Mouse (Mus musculus) liver, embryonic 18 days (tissue): Measurements from ENCODE around the gene Nop2. TPM values are rescaled to one million over a fixed set of nuclear protein-coding genes. Genes with fewer than 3 reads are reported as not detected.

Experiments
- polyA plus RNA-seq: library from polyadenylated mRNA; depleted of rRNA; stranded (reverse); fragments of >200 nt; gene quantifications from 2 replicates; pipeline ENCODE4 v1.2.3, GENCODE M21; 2012; rRNA removed

Gene Nop2
- polyA plus RNA-seq, result 16.0 and 17.2 TPM in 2 replicates

GRCm38 (mm10) chr6:125131302-125132156 lies at the start of gene Nop2:
Gene Nop2, plus strand, starts transcription at chr6:125131909.

GRCm38 (mm10) chr6:125095391-125096278 lies 36.1 kb upstream of the Nop2 start, which contains the start of gene Chd4:
Gene Chd4, plus strand, starts transcription at chr6:125095981.

GRCm38 (mm10) chr6:125145001-125145400 lies 13.3 kb downstream of the Nop2 start, which contains the start of gene Iffo1:
Gene Iffo1, plus strand, starts transcription at chr6:125145241.

GRCm38 (mm10) chr6:125166051-125166751 lies 34.5 kb downstream of the Nop2 start, which contains the start of gene Gapdh:
Gene Gapdh, minus strand, starts transcription at chr6:125166467.

GRCm38 (mm10) chr6:125191332-125192015 lies 59.8 kb downstream of the Nop2 start, which contains the start of the genes Ncapd2 and Mrpl51:
Gene Ncapd2, minus strand, starts transcription at chr6:125191701.
Gene Mrpl51, plus strand, starts transcription at chr6:125191801.

Other genes starting within 250 kb of the Nop2 start
- 0.17 and 0.19 TPM in 2 replicates for gene Cd4, start 243.7 kb upstream of the Nop2 start, polyA plus RNA-seq
- gene Lag3, start 220.2 kb upstream of the Nop2 start, polyA plus RNA-seq, result 0.14 and 0.20 TPM in 2 replicates
- gene Ptms, start 211.8 kb upstream of the Nop2 start, polyA plus RNA-seq, result 162 TPM in 2 replicates
- gene Mlf2, start 200.5 kb upstream of the Nop2 start, polyA plus RNA-seq, result 101 and 113 TPM in 2 replicates
- 58.9 and 63.0 TPM in 2 replicates for gene Cops7a, start 166.4 kb upstream of the Nop2 start, polyA plus RNA-seq
- gene Pianp, start 135.2 kb upstream of the Nop2 start, polyA plus RNA-seq, result 0.04 and 0.06 TPM in 2 replicates
- gene Zfp384, start 122.8 kb upstream of the Nop2 start, polyA plus RNA-seq, result 18.4 and 20.2 TPM in 2 replicates
- gene Ing4, start 92.1 kb upstream of the Nop2 start, polyA plus RNA-seq, result 22.3 and 26.4 TPM in 2 replicates
- 3.3 and 4.0 TPM in 2 replicates for gene Acrbp, start 82.2 kb upstream of the Nop2 start, polyA plus RNA-seq
- gene Lpar5, start 64.0 kb upstream of the Nop2 start, polyA plus RNA-seq, result 1.1 and 1.4 TPM in 2 replicates
- 17.0 and 20.2 TPM in 2 replicates for gene Chd4, start 35.9 kb upstream of the Nop2 start, polyA plus RNA-seq
- 5.6 and 7.2 TPM in 2 replicates for gene Iffo1, start 13.3 kb downstream of the Nop2 start, polyA plus RNA-seq
- 2,795 and 3,480 TPM in 2 replicates for gene Gapdh, start 34.6 kb downstream of the Nop2 start, polyA plus RNA-seq
- gene Ncapd2, start 59.8 kb downstream of the Nop2 start, polyA plus RNA-seq, result 60.5 and 72.0 TPM in 2 replicates
- 51.4 and 53.4 TPM in 2 replicates for gene Mrpl51, start 59.9 kb downstream of the Nop2 start, polyA plus RNA-seq
- gene Vamp1, start 83.6 kb downstream of the Nop2 start, polyA plus RNA-seq, result 5.1 and 6.2 TPM in 2 replicates
- gene Tapbpl, start 100.0 kb downstream of the Nop2 start, polyA plus RNA-seq, result 15.6 and 17.1 TPM in 2 replicates
- gene Cd27, start 105.1 kb downstream of the Nop2 start, polyA plus RNA-seq, result 0.64 and 0.66 TPM in 2 replicates
- not detected in 2 replicates for gene Tuba3a, start 154.1 kb downstream of the Nop2 start, polyA plus RNA-seq
- 17.3 and 17.8 TPM in 2 replicates for gene Ltbr, start 182.0 kb downstream of the Nop2 start, polyA plus RNA-seq
- 1.0 and 1.1 TPM in 2 replicates for gene Scnn1a, start 188.8 kb downstream of the Nop2 start, polyA plus RNA-seq
- 35.6 and 36.2 TPM in 2 replicates for gene Tnfrsf1a, start 217.5 kb downstream of the Nop2 start, polyA plus RNA-seq
- gene Plekhg6, start 248.9 kb downstream of the Nop2 start, polyA plus RNA-seq, result 0.77 and 1.1 TPM in 2 replicates